Mouse (Mus musculus) forebrain, embryonic 16.5 days (tissue): ENCODE measurements around the gene Stard9. TPM values are rescaled to one million over a fixed set of nuclear protein-coding genes. Genes with fewer than 3 reads are reported as not detected.

Experiments
- ATAC-seq: fragments of 200-750 bp; cut with Nextera tagmentation; 2 replicates; pipeline ENCODE4 v1.8.0; 2017; ENCODE audit warnings: mild to moderate bottlenecking, moderate library complexity
- H3K27ac ChIP-seq: fragments of 300-500 bp; sonication (generic); 2 replicates; pipeline ENCODE4 v1.5.1; 2014; ENCODE audit warnings: low read length, control low read depth
- H3K27me3 ChIP-seq: fragments of 300-500 bp; sonication (generic); replicated peaks from 2 replicates; pipeline ENCODE4 v1.6.1; 2014; ENCODE audit warnings: low read length; ENCODE audit not compliant: control insufficient read depth, insufficient read depth
- H3K36me3 ChIP-seq: fragments of 300-500 bp; sonication (generic); 2 replicates; pipeline ENCODE4 v1.6.1; 2014; ENCODE audit not compliant: control insufficient read depth, insufficient read depth
- H3K4me1 ChIP-seq: fragments of 300-500 bp; sonication (generic); replicated peaks from 2 replicates; pipeline ENCODE4 v1.6.1; 2014; ENCODE audit warnings: low read length; ENCODE audit not compliant: control insufficient read depth, insufficient read depth
- H3K4me2 ChIP-seq: fragments of 300-500 bp; sonication (generic); 2 replicates; pipeline ENCODE4 v1.6.1; 2014; ENCODE audit warnings: mild to moderate bottlenecking, low read length, control low read depth
- H3K4me3 ChIP-seq: fragments of 300-500 bp; sonication (generic); replicated peaks from 2 replicates; pipeline ENCODE4 v1.5.1; 2014; ENCODE audit warnings: mild to moderate bottlenecking, low read length, control low read depth
- H3K9ac ChIP-seq: fragments of 300-500 bp; sonication (generic); replicated peaks from 2 replicates; pipeline ENCODE4 v1.6.1; 2014; ENCODE audit warnings: low read depth, low read length, control low read depth
- H3K9me3 ChIP-seq: fragments of 300-500 bp; sonication (generic); 2 replicates; pipeline ENCODE4 v1.6.1; 2016; ENCODE audit warnings: low read length; ENCODE audit not compliant: control insufficient read depth
- WGBS: fragments of 180-500 bp; shearing (Covaris S2); extraction: QIAGEN DNeasy Blood & Tissue Kit; methylation state at CpG from one replicate; pipeline ENCODE4 v1.1.7; 2014; 5-methylcytosine and 5-hydroxymethylcytosine counted together
- polyA plus RNA-seq: library from polyadenylated mRNA; unstranded; fragments of >200 nt; fragmentation: Nextera tagmentation; extraction: Ambion mirVana; gene quantifications from 2 replicates; pipeline ENCODE4 v1.2.1, GENCODE M21; 2015

Stard9 gene
- polyA plus RNA-seq, 1 experiment from 2014 or later, result 4.2 TPM

DNA sequence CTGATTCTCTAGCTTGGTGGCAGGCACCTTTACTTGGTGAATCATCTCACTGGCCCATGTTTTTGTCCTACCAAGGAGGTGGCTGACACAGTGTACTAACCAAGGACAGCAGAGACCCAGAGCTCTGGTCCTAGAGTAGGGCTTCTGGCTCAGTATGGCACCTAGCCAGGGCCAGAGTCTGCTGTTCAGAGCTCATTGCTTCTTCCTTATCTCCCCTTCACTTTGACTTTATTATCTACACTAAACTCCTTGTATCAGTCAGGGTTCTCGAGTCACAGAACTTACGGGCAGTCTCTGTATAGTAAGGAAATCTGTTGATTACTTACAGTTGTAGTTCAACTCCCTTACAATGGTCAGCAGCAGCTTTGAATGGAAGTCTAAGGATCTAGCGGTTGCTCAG is 82.0 kb downstream of the Stard9 start:
- 92% methylated on average over 3 of the region's 3 CpGs for WGBS
- H3K4me3 ChIP-seq, result no peak overlapping the region

DNA sequence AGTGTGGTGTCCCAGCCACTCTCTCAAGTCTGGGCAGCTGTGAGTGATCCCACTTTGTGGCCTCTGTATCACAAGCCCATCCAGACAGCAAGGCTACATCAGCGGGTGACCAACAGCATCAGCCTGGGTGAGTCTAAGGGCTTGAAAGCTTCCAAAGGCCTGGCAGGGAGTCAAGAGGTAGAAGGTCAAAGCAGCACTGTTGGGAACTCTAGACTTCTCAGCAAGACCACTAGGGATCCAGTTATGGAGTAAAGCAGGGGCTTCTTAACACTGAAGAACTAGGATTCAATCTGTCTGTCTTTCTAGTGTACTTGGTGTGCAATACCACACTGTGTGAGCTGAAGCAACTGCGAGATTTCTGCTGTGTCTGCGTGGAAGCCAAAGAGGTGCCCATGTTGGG is 84.5 kb downstream of the Stard9 start:
- Histone ChIP-seq H3K4me2 (no peak overlapping the region), H3K36me3 (peaks cover 11% of the 10 kb centered on the region), H3K4me1 (no peaks in the 10 kb centered on the region), H3K9ac (no peak overlapping the region), H3K27me3 (no peaks in the 10 kb centered on the region), H3K27ac (no peak overlapping the region), H3K9me3 (no peaks in the 10 kb centered on the region), H3K4me3 (no peak overlapping the region)
- 94% methylated on average over 3 of the region's 3 CpGs for WGBS
- no peak for ATAC-seq

More for the DNA sequence above, 82.0 kb downstream of the Stard9 start:
- Histone ChIP-seq H3K36me3 (peaks cover 3% of the 10 kb centered on the region), H3K9ac (no peak overlapping the region), H3K9me3 (no peaks in the 10 kb centered on the region), H3K4me1 (no peaks in the 10 kb centered on the region), H3K27me3 (no peaks in the 10 kb centered on the region), H3K27ac (no peak overlapping the region), H3K4me2 (no peak overlapping the region)
- no peak for ATAC-seq

DNA sequence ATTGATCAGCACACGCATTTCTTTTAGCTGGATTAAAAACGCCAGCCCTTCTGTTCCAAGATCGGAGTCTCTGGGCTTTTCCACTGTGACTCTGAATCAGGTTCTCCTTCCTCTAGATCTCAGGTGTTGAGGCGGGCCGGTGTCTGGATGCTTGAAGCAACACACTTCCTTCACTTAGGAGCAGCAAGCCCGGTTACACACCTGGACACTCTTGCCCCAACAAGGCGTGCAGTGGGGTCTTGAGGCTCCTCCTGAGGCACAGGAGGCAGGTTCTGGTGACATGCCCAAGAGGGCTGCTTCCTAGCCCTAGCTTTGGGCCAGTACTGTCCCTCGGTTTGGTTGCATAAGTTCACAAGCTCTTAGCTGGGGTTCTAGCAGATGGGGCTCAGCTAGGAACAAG is 89.6 kb downstream of the Stard9 start:
- peaks cover 41% of the 10 kb centered on the region for H3K36me3 ChIP-seq
- no peak overlapping the region for H3K4me2 ChIP-seq
- no peak overlapping the region for H3K4me3 ChIP-seq
- no peak overlapping the region for H3K27ac ChIP-seq
- 97% methylated on average over 8 of the region's 8 CpGs for WGBS
- ATAC-seq, result no peak
- no peaks in the 10 kb centered on the region for H3K9me3 ChIP-seq
- no peak overlapping the region for H3K9ac ChIP-seq
- H3K27me3 ChIP-seq, result no peaks in the 10 kb centered on the region
- H3K4me1 ChIP-seq, result no peaks in the 10 kb centered on the region

DNA sequence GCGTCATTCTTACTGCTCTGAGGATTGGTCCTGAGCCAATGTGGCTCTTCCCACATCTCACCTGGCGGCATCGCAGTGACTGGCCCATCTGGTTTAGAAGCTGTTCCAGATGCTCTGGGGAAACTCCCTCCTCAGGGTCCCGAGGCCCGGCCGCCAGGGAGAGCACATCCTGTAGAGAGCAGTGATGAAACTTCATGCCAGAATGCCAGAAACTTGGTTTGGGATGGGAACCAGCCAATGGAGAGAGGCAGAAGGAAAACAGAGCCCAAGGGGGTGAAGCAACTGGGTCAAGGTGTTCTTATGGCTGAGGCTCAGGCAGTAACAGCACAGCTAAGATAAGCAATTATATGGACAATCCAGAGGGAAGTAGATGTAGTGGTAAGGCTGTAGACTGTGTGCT is 91.9 kb downstream of the Stard9 start:
- no peak overlapping the region for H3K9ac ChIP-seq
- H3K4me1 ChIP-seq, result no peaks in the 10 kb centered on the region
- 91% methylated on average over 6 of the region's 6 CpGs for WGBS
- H3K27me3 ChIP-seq, result no peaks in the 10 kb centered on the region
- H3K27ac ChIP-seq, result no peak overlapping the region
- no peak overlapping the region for H3K4me3 ChIP-seq
- no peak for ATAC-seq
- H3K36me3 ChIP-seq, result peaks cover 49% of the 10 kb centered on the region
- no peak overlapping the region for H3K4me2 ChIP-seq
- H3K9me3 ChIP-seq, result no peaks in the 10 kb centered on the region

DNA sequence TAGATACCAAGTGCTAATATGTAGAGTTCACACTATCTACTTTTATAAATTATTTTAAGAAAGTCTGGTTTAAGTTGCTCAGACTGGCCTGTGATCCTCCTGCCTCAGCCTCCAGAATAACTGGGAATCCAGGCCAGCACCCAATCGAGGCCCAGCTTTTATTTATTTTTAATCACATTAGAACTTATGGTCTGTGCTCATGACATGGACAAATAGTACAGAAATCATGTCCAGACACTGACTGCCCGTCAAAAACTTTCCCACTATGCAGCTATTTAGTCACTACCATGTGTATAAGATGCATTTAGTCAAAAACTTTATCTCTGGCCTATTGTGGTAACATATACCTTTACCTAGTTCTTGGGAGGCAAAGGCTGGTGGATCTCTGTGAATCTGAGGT is 93.0 kb downstream of the Stard9 start:
- Histone ChIP-seq H3K9me3 (no peaks in the 10 kb centered on the region), H3K4me2 (no peak overlapping the region), H3K27ac (no peak overlapping the region), H3K9ac (no peak overlapping the region), H3K4me3 (no peak overlapping the region), H3K27me3 (no peaks in the 10 kb centered on the region), H3K36me3 (peaks cover 50% of the 10 kb centered on the region), H3K4me1 (no peaks in the 10 kb centered on the region)
- no peak for ATAC-seq
- 99% methylated on average over 2 of the region's 2 CpGs for WGBS

DNA sequence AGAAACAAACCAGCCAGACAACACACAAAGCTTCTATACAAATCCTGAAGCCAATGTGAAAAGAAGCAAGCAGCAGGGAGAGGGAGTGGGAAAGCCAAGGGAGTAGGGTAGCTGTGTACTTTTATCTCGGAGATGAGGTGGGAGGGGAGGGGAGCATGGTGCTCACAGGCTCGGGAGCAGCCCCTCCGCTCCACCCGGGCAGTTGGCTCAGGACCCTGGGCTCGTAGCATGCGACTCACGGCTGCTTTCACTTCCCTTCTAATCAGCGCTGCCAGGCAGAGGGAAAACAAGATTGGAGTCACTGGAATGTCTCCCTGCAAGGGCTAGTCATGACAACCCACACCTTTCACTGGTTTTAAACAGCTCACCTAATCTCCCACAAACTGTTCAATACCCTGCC is 93.6 kb downstream of the Stard9 start:
- H3K27ac ChIP-seq, result no peak overlapping the region
- no peaks in the 10 kb centered on the region for H3K27me3 ChIP-seq
- no peaks in the 10 kb centered on the region for H3K4me1 ChIP-seq
- no peak overlapping the region for H3K9ac ChIP-seq
- no peak overlapping the region for H3K4me3 ChIP-seq
- H3K4me2 ChIP-seq, result no peak overlapping the region
- 57% methylated on average over 8 of the region's 8 CpGs for WGBS
- peaks cover 47% of the 10 kb centered on the region for H3K36me3 ChIP-seq
- H3K9me3 ChIP-seq, result no peaks in the 10 kb centered on the region
- no peak for ATAC-seq

DNA sequence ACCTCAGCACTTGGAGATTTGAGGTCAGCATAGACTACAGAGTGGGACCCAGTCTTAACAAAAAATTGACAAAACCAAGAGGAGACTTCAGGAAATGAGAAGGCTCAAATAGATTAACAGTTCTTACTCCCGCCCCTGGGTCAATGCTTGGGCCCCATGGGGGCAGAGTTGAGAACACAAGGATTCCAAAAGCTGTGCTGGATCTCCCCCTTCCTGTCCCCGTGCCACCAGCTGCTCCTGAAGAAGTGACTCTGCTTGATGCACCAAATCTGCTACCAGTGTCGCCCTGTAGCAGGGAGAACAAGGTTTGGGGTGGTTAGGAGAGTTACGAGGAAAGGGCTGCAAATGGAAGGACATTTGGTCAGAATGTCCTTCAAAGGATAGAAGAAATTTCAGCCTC is 94.7 kb downstream of the Stard9 start:
- Histone ChIP-seq H3K36me3 (peaks cover 41% of the 10 kb centered on the region), H3K4me1 (peaks cover 3% of the 10 kb centered on the region), H3K4me2 (no peak overlapping the region), H3K27me3 (no peaks in the 10 kb centered on the region), H3K27ac (no peak overlapping the region), H3K4me3 (no peak overlapping the region), H3K9ac (no peak overlapping the region), H3K9me3 (no peaks in the 10 kb centered on the region)
- WGBS, result 72% methylated on average over 4 of the region's 4 CpGs
- ATAC-seq, result no peak

DNA sequence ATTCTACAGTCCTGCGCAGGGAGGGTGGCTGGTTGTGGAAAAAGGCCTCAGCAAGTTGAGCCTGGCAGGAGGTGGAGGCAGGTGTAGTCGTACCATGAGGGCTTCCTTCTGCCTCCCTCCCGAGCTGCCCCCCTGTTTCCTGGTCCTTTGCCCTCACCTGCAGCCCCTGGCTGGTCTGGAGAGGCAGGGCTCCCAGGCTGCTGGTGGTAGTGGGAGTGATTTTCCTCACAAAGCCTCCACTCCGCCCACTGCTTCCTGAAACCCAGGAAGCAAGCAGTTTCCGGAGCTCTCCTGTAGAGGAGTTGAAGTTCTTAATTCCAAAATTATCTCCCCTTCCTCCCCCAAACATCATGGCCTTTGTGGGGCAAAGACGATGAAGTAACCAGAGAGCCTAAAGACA is 95.3 kb downstream of the Stard9 start:
- H3K9me3 ChIP-seq, result no peaks in the 10 kb centered on the region
- H3K9ac ChIP-seq, result no peak overlapping the region
- no peak overlapping the region for H3K27ac ChIP-seq
- no peaks in the 10 kb centered on the region for H3K27me3 ChIP-seq
- WGBS, result 83% methylated on average over 6 of the region's 6 CpGs
- H3K4me2 ChIP-seq, result no peak overlapping the region
- H3K36me3 ChIP-seq, result peaks cover 37% of the 10 kb centered on the region
- H3K4me1 ChIP-seq, result peaks cover 9% of the 10 kb centered on the region
- no peak overlapping the region for H3K4me3 ChIP-seq
- ATAC-seq, result no peak

DNA sequence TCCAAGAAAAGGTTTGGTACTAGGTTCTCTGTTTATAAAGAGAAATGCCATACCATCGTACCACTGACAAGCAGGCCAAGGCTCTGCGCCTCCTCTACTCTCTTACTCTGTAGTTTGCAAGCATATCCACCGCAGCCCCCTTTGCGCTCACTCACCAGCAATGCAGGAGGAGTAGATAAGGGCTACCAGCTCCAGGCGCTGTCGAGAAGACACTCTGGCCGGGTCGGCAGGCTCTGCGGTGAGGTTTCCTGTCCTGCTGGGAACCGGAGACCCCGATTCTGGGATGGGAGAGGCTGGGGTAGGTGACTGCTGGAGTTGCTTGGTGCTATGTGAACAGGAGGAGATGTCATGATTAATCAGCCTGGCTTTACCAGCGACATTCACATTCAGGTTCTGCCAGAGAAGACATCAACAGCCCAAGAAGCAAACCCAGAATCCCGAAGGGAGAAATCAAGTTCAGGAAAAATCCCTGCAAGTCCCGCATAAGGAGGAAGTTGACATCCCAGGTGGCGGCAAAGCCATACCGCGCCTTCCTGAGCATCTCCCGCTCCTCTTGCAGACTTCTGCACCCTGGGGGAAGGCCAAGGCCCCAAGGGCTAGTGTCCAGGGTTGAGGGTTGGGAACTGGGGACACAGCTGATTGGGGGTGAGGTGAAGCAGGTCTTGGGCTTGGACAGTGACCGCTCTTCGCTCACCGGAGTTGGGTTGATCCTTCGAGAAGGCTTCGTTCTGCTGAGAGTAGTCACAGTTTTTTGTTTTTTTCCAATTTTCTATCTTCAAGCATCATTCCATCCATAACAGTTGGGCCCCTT is 101.1 kb downstream of the Stard9 start:
- WGBS, result 8% methylated on average over 23 of the region's 23 CpGs
- ATAC-seq, result no peak
- H3K9me3 ChIP-seq, result no peaks in the 10 kb centered on the region

More for the DNA sequence above, 101.1 kb downstream of the Stard9 start:
- H3K36me3 ChIP-seq, result peaks cover 7% of the 10 kb centered on the region; the same call in 1 of the 2 replicates
- peaks cover 27% of the 10 kb centered on the region for H3K4me1 ChIP-seq
- no peaks in the 10 kb centered on the region for H3K27me3 ChIP-seq
- peak overlapping the region; percentile 98 for H3K4me2 ChIP-seq
- H3K4me3 ChIP-seq, result peak overlapping the region; percentile 56
- H3K9ac ChIP-seq, result peak overlapping the region; percentile 72
- no peak overlapping the region for H3K27ac ChIP-seq
